Mouse (Mus musculus): ENCODE data around the gene Nell2.

- TF ChIP-seq CTCF (IDR thresholded peaks at IDR 0.05; ENCODE audit: extremely low read depth, insufficient read depth, insufficient read length, insufficient replicate concordance) (no peak), POLR2A (IDR thresholded peaks at IDR 0.05; ENCODE audit: low read depth, low read length) (no peak)
These were observed 147.5 kb downstream of the Nell2 start for GRCm38 (mm10) chr15:95380859-95381258.
